Mouse (Mus musculus) liver, adult 2 months (tissue): ENCODE results near the gene Gm45713. TPM values are rescaled to one million over a fixed set of nuclear protein-coding genes. Genes with fewer than 3 reads are reported as not detected.

Experiments used
- DNase-seq: peaks from one replicate; pipeline ENCODE4 v3.0.0-alpha.2; 2011; ENCODE audit warnings: low read depth, low spot score; ENCODE audit errors: extremely low read depth
- H3K27ac ChIP-seq: fragments of 200-500 bp; replicated peaks from 2 replicates; pipeline ENCODE4 v1.5.1; 2012; ENCODE audit warnings: low read depth, mild to moderate bottlenecking, control low read depth, inconsistent platforms, low read length; ENCODE audit not compliant: insufficient read depth
- H3K27me3 ChIP-seq: fragments of 200-500 bp; 2 replicates; pipeline ENCODE4 v1.6.1; 2012; ENCODE audit warnings: mild to moderate bottlenecking, moderate library complexity, low read length, inconsistent platforms; ENCODE audit not compliant: control insufficient read depth, insufficient read depth
- H3K36me3 ChIP-seq: fragments of 200-500 bp; 2 replicates; pipeline ENCODE4 v1.6.1; 2012; ENCODE audit warnings: low read length, inconsistent platforms; ENCODE audit not compliant: control insufficient read depth, insufficient read depth
- H3K4me1 ChIP-seq: fragments of 200-500 bp; 2 replicates; pipeline ENCODE4 v1.6.1; 2011; ENCODE audit warnings: low read length; ENCODE audit not compliant: control insufficient read depth, insufficient read depth
- H3K4me3 ChIP-seq: fragments of 200-500 bp; 2 replicates; pipeline ENCODE4 v1.5.1; 2011; ENCODE audit warnings: low read depth, mild to moderate bottlenecking, control low read depth, low read length, moderate library complexity; ENCODE audit not compliant: insufficient read depth
- H3K79me2 ChIP-seq: fragments of 200-500 bp; 2 replicates; pipeline ENCODE4 v1.6.1; 2012; ENCODE audit warnings: inconsistent platforms, mild to moderate bottlenecking, low read length, moderate library complexity; ENCODE audit not compliant: control insufficient read depth, insufficient read depth
- H3K9ac ChIP-seq: fragments of 200-500 bp; 2 replicates; pipeline ENCODE4 v1.6.1; 2012; ENCODE audit warnings: low read depth, mild to moderate bottlenecking, control low read depth, inconsistent platforms, low read length
- CTCF ChIP-seq: fragments of 200-500 bp; IDR thresholded peaks from 2 replicates; pipeline ENCODE4 v1.5.1; 2011; ENCODE audit warnings: low read depth, low read length, control low read depth
- POLR2A ChIP-seq: fragments of 200-500 bp; IDR thresholded peaks from 2 replicates; pipeline ENCODE4 v1.6.1; 2011; ENCODE audit warnings: low read length, control low read depth; ENCODE audit not compliant: insufficient read depth; ENCODE audit errors: extremely low read depth
- WGBS: fragments of 180-500 bp; shearing (Covaris S2); methylation state at CpG from one replicate; pipeline ENCODE4 v1.1.7; 2018; 5-methylcytosine and 5-hydroxymethylcytosine counted together
- polyA plus RNA-seq: library from polyadenylated mRNA; depleted of rRNA; stranded (reverse); fragments of >200 nt; gene quantifications from 2 replicates; pipeline ENCODE4 v1.2.3, GENCODE M21; 2012
- total RNA-seq: library from RNA; depleted of rRNA; stranded (reverse); fragments of >200 nt; gene quantifications from 2 replicates; pipeline ENCODE4 v1.2.3, GENCODE M21; 2014

The Gm45713 gene
- total and polyA plus RNA-seq, 2 experiments, result not detected

GRCm38 (mm10) chr7:45093516-45093905, 42.5 kb downstream of the Gm45713 start:
- H3K36me3 ChIP-seq, result peaks cover 13% of the 10 kb centered on the region; the same call in 1 of the 2 replicates
- DNase-seq, result no peak
- 58% methylated on average over 18 of the region's 18 CpGs for WGBS
- no peaks in the 10 kb centered on the region for H3K27me3 ChIP-seq
- no peak overlapping the region for H3K4me3 ChIP-seq
- no peak overlapping the region for H3K27ac ChIP-seq
- peaks cover 3% of the 10 kb centered on the region; the same call in 1 of the 2 replicates for H3K4me1 ChIP-seq
- H3K9ac ChIP-seq, result no peak overlapping the region
- TF ChIP-seq CTCF, result no peak
- TF ChIP-seq POLR2A, result no peak
- no peaks in the 10 kb centered on the region for H3K79me2 ChIP-seq

- no peak for TF ChIP-seq POLR2A
- TF ChIP-seq CTCF, result no peak
- no peak overlapping the region for H3K4me3 ChIP-seq
- WGBS, result 84% methylated on average over 12 of the region's 12 CpGs
- H3K4me1 ChIP-seq, result peaks cover 3% of the 10 kb centered on the region; the same call in 1 of the 2 replicates
- H3K9ac ChIP-seq, result no peak overlapping the region
- H3K27ac ChIP-seq, result no peak overlapping the region
- no peaks in the 10 kb centered on the region for H3K27me3 ChIP-seq
- no peaks in the 10 kb centered on the region for H3K79me2 ChIP-seq
- peaks cover 12% of the 10 kb centered on the region; the same call in 1 of the 2 replicates for H3K36me3 ChIP-seq
- DNase-seq, result no peak
These were observed 43.1 kb downstream of the Gm45713 start for GRCm38 (mm10) chr7:45092828-45093515.

GRCm38 (mm10) chr7:45092048-45092447, 44.0 kb downstream of the Gm45713 start, which contains the start of gene Rcn3:
Gene Rcn3 (minus strand): TSS chr7:45092221.
- TF ChIP-seq CTCF (no peak), POLR2A (no peak)
- no peaks in the 10 kb centered on the region for H3K79me2 ChIP-seq
- H3K27me3 ChIP-seq, result no peaks in the 10 kb centered on the region
- H3K36me3 ChIP-seq, result peaks cover 5% of the 10 kb centered on the region; the same call in 1 of the 2 replicates
- no peak for DNase-seq
- H3K9ac ChIP-seq, result 0 out of 2 replicates have a peak within 1 kb of the TSS, but pooled peaks have one; percentile 36
- 4% methylated on average over 16 of the region's 16 CpGs for WGBS
- H3K4me3 ChIP-seq, result peak within 1 kb of the TSS; percentile 53
- H3K4me1 ChIP-seq, result peaks cover under 1% of the 10 kb centered on the region; the same call in 1 of the 2 replicates
- no peak within 1 kb of the TSS for H3K27ac ChIP-seq

GRCm38 (mm10) chr7:45091001-45091990, 44.7 kb downstream of the Gm45713 start:
- peak overlapping the region; percentile 53 for H3K4me3 ChIP-seq
- 22% methylated on average over 35 of the region's 35 CpGs for WGBS
- H3K27me3 ChIP-seq, result no peaks in the 10 kb centered on the region
- DNase-seq, result peak; percentile 36
- no peak for TF ChIP-seq POLR2A
- TF ChIP-seq CTCF, result no peak
- 0 out of 2 replicates have a peak overlapping the region, but pooled peaks have one; percentile 36 for H3K9ac ChIP-seq
- H3K27ac ChIP-seq, result no peak overlapping the region
- H3K79me2 ChIP-seq, result no peaks in the 10 kb centered on the region
- no peaks in the 10 kb centered on the region for H3K4me1 ChIP-seq
- H3K36me3 ChIP-seq, result peaks cover 3% of the 10 kb centered on the region; the same call in 1 of the 2 replicates

- Histone ChIP-seq H3K79me2 (no peaks in the 10 kb centered on the region), H3K36me3 (no peaks in the 10 kb centered on the region), H3K27me3 (no peaks in the 10 kb centered on the region), H3K9ac (no peak overlapping the region), H3K4me3 (no peak overlapping the region), H3K27ac (no peak overlapping the region), H3K4me1 (no peaks in the 10 kb centered on the region)
- 82% methylated on average over 13 of the region's 13 CpGs for WGBS
- no peak for TF ChIP-seq CTCF
- no peak for TF ChIP-seq POLR2A
- no peak for DNase-seq
These were observed 45.6 kb downstream of the Gm45713 start for GRCm38 (mm10) chr7:45090251-45090977.
